Mouse (Mus musculus) bone marrow, adult 2 months (tissue): ENCODE measurements around the gene Gpr3.

Experiments used
- CTCF ChIP-seq: fragments of 200-500 bp; IDR thresholded peaks from 2 replicates; pipeline ENCODE4 v1.5.1; 2011; ENCODE audit warnings: low read length, control low read depth; ENCODE audit not compliant: control insufficient read depth, insufficient read depth
- POLR2A ChIP-seq: fragments of 200-500 bp; IDR thresholded peaks from 2 replicates; pipeline ENCODE4 v1.6.1; 2011; ENCODE audit warnings: low read depth, mild to moderate bottlenecking, control low read depth, low read length, borderline replicate concordance; ENCODE audit not compliant: control insufficient read depth

DNA sequence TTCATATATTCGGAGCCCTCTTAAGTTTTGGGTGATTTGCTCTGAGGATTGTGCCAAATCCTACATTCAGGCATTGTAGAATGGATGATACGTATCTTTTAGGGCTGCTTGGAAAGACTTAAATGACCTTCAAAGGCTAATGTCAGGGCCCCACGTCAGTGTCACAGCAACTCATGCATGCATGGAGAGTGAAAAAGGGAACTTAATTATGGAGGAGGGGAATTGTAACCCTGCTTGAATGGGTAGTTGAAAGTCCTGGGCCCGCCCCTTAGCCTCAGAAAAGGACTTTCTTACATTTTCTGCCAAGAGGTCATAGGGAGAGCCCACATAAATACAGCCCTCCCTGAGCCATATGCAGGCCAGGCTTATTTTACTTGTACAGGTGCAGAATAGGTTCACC, 52.7 kb downstream of the Gpr3 start:
- TF ChIP-seq CTCF (no peak), POLR2A (no peak)
